Mouse (Mus musculus): ENCODE measurements around the gene Eepd1. TPM values are rescaled to one million over a fixed set of nuclear protein-coding genes. Genes with fewer than 3 reads are reported as not detected.

Gene Eepd1
- polyA plus RNA-seq, 1 experiment from 2014 or later: 5.8 TPM

GRCm38 (mm10) chr9:25496196-25496595 lies 14.8 kb downstream of the Eepd1 start:
- WGBS: 91% methylated on average over 4 of the region's 4 CpGs
- DNase-seq (ENCODE audit: low spot score) (no peak), ATAC-seq (ENCODE audit: low FRiP score) (no peak)
- H3K36me3 ChIP-seq (ENCODE audit: control insufficient read depth, insufficient read depth, low read length): no peaks in the 10 kb centered on the region
- H3K27ac ChIP-seq (ENCODE audit: low read depth, low read length): no peak overlapping the region
- H3K9me3 ChIP-seq (ENCODE audit: control insufficient read depth, low read length): no peaks in the 10 kb centered on the region
- H3K9ac ChIP-seq (ENCODE audit: low read depth, low read length): no peak overlapping the region
- H3K4me1 ChIP-seq (replicated peaks; ENCODE audit: control insufficient read depth, insufficient read depth, low read length): no peaks in the 10 kb centered on the region
- H3K27me3 ChIP-seq (ENCODE audit: control insufficient read depth, insufficient read depth, low read length): no peaks in the 10 kb centered on the region
- no peak overlapping the region for H3K4me2 ChIP-seq (replicated peaks; ENCODE audit: low read depth, low read length)
- H3K4me3 ChIP-seq (ENCODE audit: low read depth, low read length): no peak overlapping the region

DNA sequence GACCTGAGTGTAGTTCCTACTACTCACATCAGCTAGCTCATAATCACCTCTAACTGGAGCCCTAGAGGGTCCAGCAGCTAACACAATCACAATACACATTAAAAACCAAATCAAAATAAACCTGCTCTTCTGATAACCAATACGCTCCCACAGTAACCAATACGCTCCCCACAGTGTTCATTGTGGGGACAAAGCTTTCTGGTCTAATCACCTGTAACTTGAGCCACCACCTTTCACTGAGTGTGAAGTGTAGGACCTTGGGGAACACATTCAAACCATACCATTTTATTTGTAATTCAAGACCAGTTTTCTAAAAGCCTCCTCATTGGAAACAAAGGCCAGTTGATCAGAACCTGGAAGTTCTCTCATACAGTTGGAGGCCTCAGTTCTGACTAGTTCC lies 15.4 kb downstream of the Eepd1 start:
- no peak for DNase-seq (ENCODE audit: low spot score)
- no peak overlapping the region for H3K4me2 ChIP-seq (replicated peaks; ENCODE audit: low read depth, low read length)
- ATAC-seq (ENCODE audit: low FRiP score): no peak
- no peak overlapping the region for H3K27ac ChIP-seq (ENCODE audit: low read depth, low read length)
- no peaks in the 10 kb centered on the region for H3K27me3 ChIP-seq (ENCODE audit: control insufficient read depth, insufficient read depth, low read length)
- no peaks in the 10 kb centered on the region for H3K36me3 ChIP-seq (ENCODE audit: control insufficient read depth, insufficient read depth, low read length)
- H3K4me3 ChIP-seq (ENCODE audit: low read depth, low read length): no peak overlapping the region
- no peaks in the 10 kb centered on the region for H3K9me3 ChIP-seq (ENCODE audit: control insufficient read depth, low read length)
- WGBS: 85% methylated on average over 2 of the region's 2 CpGs
- no peak overlapping the region for H3K9ac ChIP-seq (ENCODE audit: low read depth, low read length)
- no peaks in the 10 kb centered on the region for H3K4me1 ChIP-seq (replicated peaks; ENCODE audit: control insufficient read depth, insufficient read depth, low read length)

- H3K27me3 ChIP-seq (ENCODE audit: control insufficient read depth, insufficient read depth, low read length): no peaks in the 10 kb centered on the region
- WGBS: 59% methylated on average over 4 of the region's 4 CpGs
Measured at GRCm38 (mm10) chr9:25498770-25499169, 17.4 kb downstream of the Eepd1 start.

DNA sequence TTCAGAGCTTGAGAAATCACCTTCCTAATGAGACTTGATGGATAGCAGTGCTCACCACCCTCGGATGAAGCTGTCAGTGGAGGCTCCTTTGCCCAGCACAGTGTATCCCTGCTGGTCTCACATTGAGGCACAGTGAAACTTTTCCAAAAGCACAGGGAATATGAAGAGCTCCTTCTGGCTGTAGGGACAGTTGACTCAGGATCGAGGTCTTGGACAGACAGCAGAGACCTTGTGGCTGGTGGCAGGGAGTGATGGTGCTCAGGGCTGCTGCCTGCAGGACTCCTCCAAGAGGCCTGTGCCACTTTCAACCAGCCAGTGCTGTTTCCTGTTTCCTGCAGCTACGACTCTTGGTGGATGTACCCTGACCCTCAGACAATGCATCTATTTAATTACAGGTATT lies 18.0 kb downstream of the Eepd1 start:
- Histone ChIP-seq H3K4me3 (ENCODE audit: low read depth, low read length) (no peak overlapping the region), H3K9ac (ENCODE audit: low read depth, low read length) (no peak overlapping the region), H3K9me3 (ENCODE audit: control insufficient read depth, low read length) (no peaks in the 10 kb centered on the region), H3K36me3 (ENCODE audit: control insufficient read depth, insufficient read depth, low read length) (no peaks in the 10 kb centered on the region), H3K27me3 (ENCODE audit: control insufficient read depth, insufficient read depth, low read length) (no peaks in the 10 kb centered on the region), H3K4me2 (replicated peaks; ENCODE audit: low read depth, low read length) (no peak overlapping the region), H3K4me1 (replicated peaks; ENCODE audit: control insufficient read depth, insufficient read depth, low read length) (no peaks in the 10 kb centered on the region), H3K27ac (ENCODE audit: low read depth, low read length) (no peak overlapping the region)
- DNase-seq (ENCODE audit: low spot score) (no peak), ATAC-seq (ENCODE audit: low FRiP score) (no peak)
- 56% methylated on average over 3 of the region's 3 CpGs for WGBS

More at GRCm38 (mm10) chr9:25498770-25499169, 17.4 kb downstream of the Eepd1 start:
- H3K4me2 ChIP-seq (replicated peaks; ENCODE audit: low read depth, low read length): no peak overlapping the region
- no peak overlapping the region for H3K27ac ChIP-seq (ENCODE audit: low read depth, low read length)
- no peak overlapping the region for H3K4me3 ChIP-seq (ENCODE audit: low read depth, low read length)
- no peaks in the 10 kb centered on the region for H3K9me3 ChIP-seq (ENCODE audit: control insufficient read depth, low read length)
- no peak for DNase-seq (ENCODE audit: low spot score)
- H3K9ac ChIP-seq (ENCODE audit: low read depth, low read length): no peak overlapping the region
- no peak for ATAC-seq (ENCODE audit: low FRiP score)
- no peaks in the 10 kb centered on the region for H3K36me3 ChIP-seq (ENCODE audit: control insufficient read depth, insufficient read depth, low read length)
- no peaks in the 10 kb centered on the region for H3K4me1 ChIP-seq (replicated peaks; ENCODE audit: control insufficient read depth, insufficient read depth, low read length)

DNA sequence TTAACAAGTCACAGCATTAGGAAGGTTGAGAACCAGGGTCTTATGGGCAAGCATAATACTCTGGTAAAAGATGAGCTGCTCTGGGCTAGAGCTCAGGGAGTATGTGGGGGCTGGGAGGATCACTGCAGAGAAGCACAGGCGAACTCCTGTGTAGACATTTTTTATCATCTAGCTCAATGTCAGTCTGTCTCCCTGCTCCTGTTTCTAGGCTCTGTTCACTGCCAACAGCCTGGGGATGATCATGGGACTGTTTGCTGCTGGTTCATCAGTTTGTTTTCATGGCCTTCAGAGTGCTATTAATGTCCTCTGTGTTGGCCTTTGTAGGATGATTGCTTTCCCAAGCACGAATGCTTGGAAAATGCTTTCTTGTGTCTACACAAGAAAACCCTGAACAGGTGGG lies 18.7 kb downstream of the Eepd1 start:
- Histone ChIP-seq H3K27ac (ENCODE audit: low read depth, low read length) (no peak overlapping the region), H3K4me2 (replicated peaks; ENCODE audit: low read depth, low read length) (no peak overlapping the region), H3K9me3 (ENCODE audit: control insufficient read depth, low read length) (no peaks in the 10 kb centered on the region), H3K27me3 (ENCODE audit: control insufficient read depth, insufficient read depth, low read length) (no peaks in the 10 kb centered on the region), H3K36me3 (ENCODE audit: control insufficient read depth, insufficient read depth, low read length) (no peaks in the 10 kb centered on the region), H3K4me3 (ENCODE audit: low read depth, low read length) (no peak overlapping the region), H3K9ac (ENCODE audit: low read depth, low read length) (no peak overlapping the region), H3K4me1 (replicated peaks; ENCODE audit: control insufficient read depth, insufficient read depth, low read length) (no peaks in the 10 kb centered on the region)
- ATAC-seq (ENCODE audit: low FRiP score) (no peak), DNase-seq (ENCODE audit: low spot score) (no peak)
- 86% methylated on average over 2 of the region's 2 CpGs for WGBS

DNA sequence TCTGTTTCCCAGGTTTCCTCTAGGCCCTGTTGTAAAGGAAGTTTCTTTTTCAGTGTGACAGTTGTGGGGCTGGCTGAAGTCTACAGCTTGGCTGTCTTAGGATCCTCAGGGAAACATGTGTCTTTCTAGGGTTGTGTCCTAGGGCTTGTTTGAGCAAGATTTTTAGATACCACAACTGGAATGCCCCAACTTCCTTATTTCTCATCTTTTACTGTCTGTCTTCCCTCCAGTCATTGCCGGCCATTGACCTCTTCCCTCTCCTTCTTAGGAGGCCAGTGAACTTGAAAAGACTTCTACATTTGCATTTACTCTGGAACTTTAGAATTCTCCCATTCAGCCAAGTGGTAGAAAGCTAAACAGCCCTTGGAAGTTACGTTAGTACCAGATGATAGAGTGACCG lies 27.5 kb downstream of the Eepd1 start:
- H3K36me3 ChIP-seq (ENCODE audit: control insufficient read depth, insufficient read depth, low read length): no peaks in the 10 kb centered on the region
- no peak overlapping the region for H3K4me2 ChIP-seq (replicated peaks; ENCODE audit: low read depth, low read length)
- DNase-seq (ENCODE audit: low spot score) (no peak), ATAC-seq (ENCODE audit: low FRiP score) (no peak)
- no peak overlapping the region for H3K4me3 ChIP-seq (ENCODE audit: low read depth, low read length)
- H3K9me3 ChIP-seq (ENCODE audit: control insufficient read depth, low read length): no peaks in the 10 kb centered on the region
- H3K27ac ChIP-seq (ENCODE audit: low read depth, low read length): no peak overlapping the region
- 83% methylated on average over 3 of the region's 3 CpGs for WGBS
- H3K27me3 ChIP-seq (ENCODE audit: control insufficient read depth, insufficient read depth, low read length): no peaks in the 10 kb centered on the region
- no peaks in the 10 kb centered on the region for H3K4me1 ChIP-seq (replicated peaks; ENCODE audit: control insufficient read depth, insufficient read depth, low read length)
- H3K9ac ChIP-seq (ENCODE audit: low read depth, low read length): no peak overlapping the region

- no peaks in the 10 kb centered on the region for H3K36me3 ChIP-seq (ENCODE audit: control insufficient read depth, insufficient read depth, low read length)
- H3K9me3 ChIP-seq (ENCODE audit: control insufficient read depth, low read length): no peaks in the 10 kb centered on the region
- no peaks in the 10 kb centered on the region for H3K27me3 ChIP-seq (ENCODE audit: control insufficient read depth, insufficient read depth, low read length)
- H3K27ac ChIP-seq (ENCODE audit: low read depth, low read length): no peak overlapping the region
- no peak overlapping the region for H3K4me2 ChIP-seq (replicated peaks; ENCODE audit: low read depth, low read length)
- H3K9ac ChIP-seq (ENCODE audit: low read depth, low read length): no peak overlapping the region
- no peaks in the 10 kb centered on the region for H3K4me1 ChIP-seq (replicated peaks; ENCODE audit: control insufficient read depth, insufficient read depth, low read length)
- ATAC-seq (ENCODE audit: low FRiP score): no peak
- no peak for DNase-seq (ENCODE audit: low spot score)
- H3K4me3 ChIP-seq (ENCODE audit: low read depth, low read length): no peak overlapping the region
- WGBS: 89% methylated on average over 11 of the region's 11 CpGs
Measured at GRCm38 (mm10) chr9:25510572-25510971, 29.2 kb downstream of the Eepd1 start.

GRCm38 (mm10) chr9:25513050-25513449 lies 31.7 kb downstream of the Eepd1 start:
- Histone ChIP-seq H3K4me3 (ENCODE audit: low read depth, low read length) (no peak overlapping the region), H3K27me3 (ENCODE audit: control insufficient read depth, insufficient read depth, low read length) (no peaks in the 10 kb centered on the region), H3K4me2 (replicated peaks; ENCODE audit: low read depth, low read length) (no peak overlapping the region), H3K27ac (ENCODE audit: low read depth, low read length) (no peak overlapping the region), H3K36me3 (ENCODE audit: control insufficient read depth, insufficient read depth, low read length) (no peaks in the 10 kb centered on the region), H3K9me3 (ENCODE audit: control insufficient read depth, low read length) (no peaks in the 10 kb centered on the region), H3K4me1 (replicated peaks; ENCODE audit: control insufficient read depth, insufficient read depth, low read length) (no peaks in the 10 kb centered on the region), H3K9ac (ENCODE audit: low read depth, low read length) (no peak overlapping the region)
- ATAC-seq (ENCODE audit: low FRiP score) (no peak), DNase-seq (ENCODE audit: low spot score) (no peak)
- WGBS: 94% methylated on average over 2 of the region's 2 CpGs

- WGBS: 82% methylated on average over 3 of the region's 3 CpGs
Measured at GRCm38 (mm10) chr9:25513556-25513955, 32.2 kb downstream of the Eepd1 start.

More at GRCm38 (mm10) chr9:25513556-25513955, 32.2 kb downstream of the Eepd1 start:
- no peak overlapping the region for H3K27ac ChIP-seq (ENCODE audit: low read depth, low read length)
- no peaks in the 10 kb centered on the region for H3K36me3 ChIP-seq (ENCODE audit: control insufficient read depth, insufficient read depth, low read length)
- H3K9ac ChIP-seq (ENCODE audit: low read depth, low read length): no peak overlapping the region
- H3K4me1 ChIP-seq (replicated peaks; ENCODE audit: control insufficient read depth, insufficient read depth, low read length): no peaks in the 10 kb centered on the region
- H3K4me3 ChIP-seq (ENCODE audit: low read depth, low read length): no peak overlapping the region
- no peaks in the 10 kb centered on the region for H3K27me3 ChIP-seq (ENCODE audit: control insufficient read depth, insufficient read depth, low read length)
- DNase-seq (ENCODE audit: low spot score): no peak
- no peak for ATAC-seq (ENCODE audit: low FRiP score)
- H3K4me2 ChIP-seq (replicated peaks; ENCODE audit: low read depth, low read length): no peak overlapping the region
- H3K9me3 ChIP-seq (ENCODE audit: control insufficient read depth, low read length): no peaks in the 10 kb centered on the region
